Mouse (Mus musculus) erythroblast, embryonic 14.5 days (primary cell): Measurements from ENCODE around the gene Olfr986.

Experiments used
- GATA1 ChIP-seq: IDR thresholded peaks from 2 replicates; pipeline ENCODE4 v1.6.1; 2012; ENCODE audit warnings: low read length, inconsistent platforms, mixed read lengths
- TAL1 ChIP-seq: IDR thresholded peaks from 3 replicates; pipeline ENCODE4 v1.6.1; 2012; ENCODE audit warnings: low read length, inconsistent platforms, mixed read lengths

- TF ChIP-seq TAL1, result no peak
- no peak for TF ChIP-seq GATA1
These were observed 15.3 kb downstream of the Olfr986 start for GRCm38 (mm10) chr9:40195981-40196380.
